Mouse (Mus musculus) forebrain, embryonic 16.5 days (tissue): ENCODE measurements at regions not wholly inside any gene's neighbourhood (a gene's known extent, or its start where the extent isn't known, plus 50 kb on each side); places are given as distances from the start of the nearest gene placed in this dataset.

Experiments
- ATAC-seq: fragments of 200-750 bp; cut with Nextera tagmentation; 2 replicates; pipeline ENCODE4 v1.8.0; 2017; ENCODE audit warnings: mild to moderate bottlenecking, moderate library complexity
- H3K27ac ChIP-seq: fragments of 300-500 bp; sonication (generic); 2 replicates; pipeline ENCODE4 v1.5.1; 2014; ENCODE audit warnings: low read length, control low read depth
- H3K27me3 ChIP-seq: fragments of 300-500 bp; sonication (generic); replicated peaks from 2 replicates; pipeline ENCODE4 v1.6.1; 2014; ENCODE audit warnings: low read length; ENCODE audit not compliant: control insufficient read depth, insufficient read depth
- H3K36me3 ChIP-seq: fragments of 300-500 bp; sonication (generic); 2 replicates; pipeline ENCODE4 v1.6.1; 2014; ENCODE audit not compliant: control insufficient read depth, insufficient read depth
- H3K4me1 ChIP-seq: fragments of 300-500 bp; sonication (generic); replicated peaks from 2 replicates; pipeline ENCODE4 v1.6.1; 2014; ENCODE audit warnings: low read length; ENCODE audit not compliant: control insufficient read depth, insufficient read depth
- H3K4me2 ChIP-seq: fragments of 300-500 bp; sonication (generic); 2 replicates; pipeline ENCODE4 v1.6.1; 2014; ENCODE audit warnings: mild to moderate bottlenecking, low read length, control low read depth
- H3K4me3 ChIP-seq: fragments of 300-500 bp; sonication (generic); replicated peaks from 2 replicates; pipeline ENCODE4 v1.5.1; 2014; ENCODE audit warnings: mild to moderate bottlenecking, low read length, control low read depth
- H3K9ac ChIP-seq: fragments of 300-500 bp; sonication (generic); replicated peaks from 2 replicates; pipeline ENCODE4 v1.6.1; 2014; ENCODE audit warnings: low read depth, low read length, control low read depth
- H3K9me3 ChIP-seq: fragments of 300-500 bp; sonication (generic); 2 replicates; pipeline ENCODE4 v1.6.1; 2016; ENCODE audit warnings: low read length; ENCODE audit not compliant: control insufficient read depth
- WGBS: fragments of 180-500 bp; shearing (Covaris S2); extraction: QIAGEN DNeasy Blood & Tissue Kit; methylation state at CpG from one replicate; pipeline ENCODE4 v1.1.7; 2014; 5-methylcytosine and 5-hydroxymethylcytosine counted together

DNA sequence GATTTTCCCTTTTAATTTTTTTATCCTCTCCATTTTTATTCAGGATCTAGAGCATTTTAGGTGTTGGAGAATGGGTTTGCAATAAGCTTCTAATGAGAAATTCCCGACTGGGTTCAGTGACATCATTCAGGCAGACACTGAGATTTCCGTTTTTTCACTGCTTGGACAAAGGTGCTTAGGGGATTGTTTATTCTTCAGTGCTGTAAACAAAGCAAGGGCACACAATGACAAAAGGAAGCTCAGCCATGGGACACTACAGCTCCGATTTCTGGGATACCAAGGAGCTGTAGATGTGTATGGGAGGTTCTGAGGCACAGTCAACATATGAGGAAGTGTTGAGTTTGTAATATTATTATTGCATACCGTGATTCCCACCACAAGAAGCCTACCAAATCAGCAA lies 304.1 kb upstream of the Adgrl2 start:
- 31% methylated on average over 4 of the region's 4 CpGs for WGBS
- Histone ChIP-seq H3K9me3 (no peaks in the 10 kb centered on the region), H3K27ac (no peak overlapping the region), H3K27me3 (no peaks in the 10 kb centered on the region), H3K4me3 (no peak overlapping the region), H3K36me3 (no peaks in the 10 kb centered on the region), H3K4me1 (peaks cover 14% of the 10 kb centered on the region), H3K4me2 (no peak overlapping the region), H3K9ac (no peak overlapping the region)
- ATAC-seq, result no peak

DNA sequence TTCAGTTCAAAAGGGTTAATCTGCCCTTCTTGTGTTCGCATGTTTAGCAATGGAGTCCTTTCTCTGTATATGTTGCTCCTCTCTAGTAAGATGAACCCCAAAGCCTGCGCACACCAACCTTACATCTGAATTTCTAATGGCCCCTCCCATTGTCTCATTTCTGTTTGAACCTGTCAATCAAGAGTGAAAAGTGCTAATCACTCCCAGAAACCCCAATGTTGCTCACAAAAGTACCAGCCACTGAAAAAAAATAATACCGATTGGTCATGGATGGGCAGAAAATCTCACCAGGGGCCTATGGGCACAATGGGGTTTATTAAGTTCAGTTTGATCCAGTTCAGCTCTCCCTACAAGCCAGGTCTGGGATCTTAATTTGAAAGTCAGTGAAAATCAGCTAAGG lies 302.1 kb upstream of the Adgrl2 start:
- Histone ChIP-seq H3K9me3 (no peaks in the 10 kb centered on the region), H3K4me3 (no peak overlapping the region), H3K27ac (no peak overlapping the region), H3K36me3 (no peaks in the 10 kb centered on the region), H3K27me3 (no peaks in the 10 kb centered on the region), H3K9ac (no peak overlapping the region), H3K4me1 (peaks cover 14% of the 10 kb centered on the region), H3K4me2 (no peak overlapping the region)
- WGBS, result 24% methylated on average over 3 of the region's 3 CpGs
- no peak for ATAC-seq

DNA sequence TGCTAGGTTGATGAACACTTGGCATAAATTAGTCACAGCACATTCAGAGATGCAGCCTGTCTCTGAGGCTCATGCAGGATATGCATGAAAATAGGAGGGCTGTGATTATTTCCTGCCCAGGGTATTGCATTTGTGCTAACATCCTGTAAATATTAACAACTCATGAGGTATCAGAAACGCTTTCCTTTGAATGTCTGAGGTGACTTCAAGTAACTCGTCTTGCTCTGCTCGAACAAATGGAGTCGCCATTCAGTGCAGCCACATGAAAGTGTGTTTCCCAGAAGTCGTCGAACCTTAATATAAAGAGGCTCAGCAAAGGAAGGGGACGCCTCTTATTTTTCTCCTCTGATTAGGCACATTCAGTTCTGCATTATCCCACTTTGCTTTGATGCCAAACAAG lies 301.1 kb upstream of the Adgrl2 start:
- no peak overlapping the region for H3K4me3 ChIP-seq
- H3K27ac ChIP-seq, result no peak overlapping the region
- 5% methylated on average over 7 of the region's 7 CpGs for WGBS
- H3K36me3 ChIP-seq, result no peaks in the 10 kb centered on the region
- H3K9ac ChIP-seq, result no peak overlapping the region
- no peaks in the 10 kb centered on the region for H3K27me3 ChIP-seq
- H3K9me3 ChIP-seq, result no peaks in the 10 kb centered on the region
- ATAC-seq, result no peak
- H3K4me2 ChIP-seq, result no peak overlapping the region
- peaks cover 12% of the 10 kb centered on the region for H3K4me1 ChIP-seq

DNA sequence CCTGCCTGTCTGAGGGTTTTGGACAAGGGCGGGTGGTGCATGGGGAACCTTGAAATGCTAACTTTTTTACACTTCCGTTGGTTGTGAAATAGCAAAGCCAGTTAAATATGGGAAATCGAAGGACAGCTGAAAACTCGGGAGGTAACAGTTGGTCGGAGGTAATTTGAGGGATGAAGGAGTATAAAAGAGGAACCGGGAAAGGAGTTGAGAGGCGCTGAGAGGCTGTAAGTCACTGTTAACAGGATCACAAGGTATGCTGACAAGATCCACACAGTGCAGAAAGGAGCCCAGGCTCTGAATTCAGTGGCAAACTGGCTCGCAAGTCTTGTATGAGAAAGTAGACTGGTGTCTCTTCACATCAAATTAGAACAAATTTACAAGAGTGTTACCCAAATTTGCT lies 299.9 kb upstream of the Adgrl2 start:
- Histone ChIP-seq H3K4me1 (peaks cover 5% of the 10 kb centered on the region), H3K4me2 (no peak overlapping the region), H3K27me3 (no peaks in the 10 kb centered on the region), H3K4me3 (no peak overlapping the region), H3K9ac (no peak overlapping the region), H3K36me3 (no peaks in the 10 kb centered on the region), H3K9me3 (no peaks in the 10 kb centered on the region), H3K27ac (no peak overlapping the region)
- WGBS, result 65% methylated on average over 8 of the region's 8 CpGs
- no peak for ATAC-seq

DNA sequence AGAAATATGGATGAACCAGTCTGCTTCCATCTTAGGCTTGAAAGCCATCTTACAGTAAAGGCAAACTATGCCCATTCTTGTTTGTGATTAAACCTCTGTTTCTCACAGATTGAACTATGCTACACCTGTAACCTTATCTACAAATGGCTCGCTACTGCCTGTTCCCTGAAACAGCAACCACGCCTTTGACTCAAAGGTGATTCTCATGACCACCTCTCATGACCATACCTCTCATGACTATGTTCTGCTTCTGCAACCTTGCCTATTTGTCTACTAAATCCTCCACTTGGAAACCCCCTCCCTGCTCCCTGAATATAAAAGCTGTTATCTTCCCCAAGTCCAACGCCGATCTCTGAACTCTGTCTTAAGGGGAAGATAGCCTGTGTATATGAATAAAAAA lies 296.7 kb upstream of the Adgrl2 start:
- ATAC-seq, result no peak
- 96% methylated on average over 4 of the region's 4 CpGs for WGBS

DNA sequence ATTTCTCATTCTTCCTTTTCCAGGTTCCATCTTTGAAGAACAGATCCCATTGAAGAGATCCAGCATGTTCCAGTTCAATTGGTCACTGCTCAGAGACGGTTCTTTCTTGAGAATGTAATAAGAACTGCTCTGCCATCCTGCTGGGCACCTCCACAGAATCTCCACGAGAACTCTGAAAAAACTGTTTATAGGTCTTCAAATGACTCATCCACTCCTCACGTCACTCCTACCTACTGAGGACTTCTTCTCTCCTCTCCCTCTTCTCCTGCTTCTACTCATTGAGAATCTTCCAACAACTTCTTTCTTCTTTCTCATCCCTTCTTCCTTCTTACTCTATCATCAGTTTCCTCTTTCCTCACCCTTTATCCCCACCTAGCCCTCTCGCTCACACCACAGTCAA lies 294.6 kb upstream of the Adgrl2 start:
- ATAC-seq, result no peak
- no peak overlapping the region for H3K4me2 ChIP-seq
- no peaks in the 10 kb centered on the region for H3K27me3 ChIP-seq
- H3K9ac ChIP-seq, result no peak overlapping the region
- H3K9me3 ChIP-seq, result no peaks in the 10 kb centered on the region
- H3K4me3 ChIP-seq, result no peak overlapping the region
- no peaks in the 10 kb centered on the region; the same call in 1 of the 2 replicates for H3K4me1 ChIP-seq
- H3K27ac ChIP-seq, result no peak overlapping the region
- no peaks in the 10 kb centered on the region for H3K36me3 ChIP-seq
- 86% methylated on average over 4 of the region's 4 CpGs for WGBS

More for the DNA sequence above, 296.7 kb upstream of the Adgrl2 start:
- H3K9me3 ChIP-seq, result no peaks in the 10 kb centered on the region
- H3K9ac ChIP-seq, result no peak overlapping the region
- no peak overlapping the region for H3K4me2 ChIP-seq
- peaks cover 3% of the 10 kb centered on the region; the same call in 1 of the 2 replicates for H3K4me1 ChIP-seq
- H3K27me3 ChIP-seq, result no peaks in the 10 kb centered on the region
- no peak overlapping the region for H3K27ac ChIP-seq
- H3K4me3 ChIP-seq, result no peak overlapping the region
- no peaks in the 10 kb centered on the region for H3K36me3 ChIP-seq

DNA sequence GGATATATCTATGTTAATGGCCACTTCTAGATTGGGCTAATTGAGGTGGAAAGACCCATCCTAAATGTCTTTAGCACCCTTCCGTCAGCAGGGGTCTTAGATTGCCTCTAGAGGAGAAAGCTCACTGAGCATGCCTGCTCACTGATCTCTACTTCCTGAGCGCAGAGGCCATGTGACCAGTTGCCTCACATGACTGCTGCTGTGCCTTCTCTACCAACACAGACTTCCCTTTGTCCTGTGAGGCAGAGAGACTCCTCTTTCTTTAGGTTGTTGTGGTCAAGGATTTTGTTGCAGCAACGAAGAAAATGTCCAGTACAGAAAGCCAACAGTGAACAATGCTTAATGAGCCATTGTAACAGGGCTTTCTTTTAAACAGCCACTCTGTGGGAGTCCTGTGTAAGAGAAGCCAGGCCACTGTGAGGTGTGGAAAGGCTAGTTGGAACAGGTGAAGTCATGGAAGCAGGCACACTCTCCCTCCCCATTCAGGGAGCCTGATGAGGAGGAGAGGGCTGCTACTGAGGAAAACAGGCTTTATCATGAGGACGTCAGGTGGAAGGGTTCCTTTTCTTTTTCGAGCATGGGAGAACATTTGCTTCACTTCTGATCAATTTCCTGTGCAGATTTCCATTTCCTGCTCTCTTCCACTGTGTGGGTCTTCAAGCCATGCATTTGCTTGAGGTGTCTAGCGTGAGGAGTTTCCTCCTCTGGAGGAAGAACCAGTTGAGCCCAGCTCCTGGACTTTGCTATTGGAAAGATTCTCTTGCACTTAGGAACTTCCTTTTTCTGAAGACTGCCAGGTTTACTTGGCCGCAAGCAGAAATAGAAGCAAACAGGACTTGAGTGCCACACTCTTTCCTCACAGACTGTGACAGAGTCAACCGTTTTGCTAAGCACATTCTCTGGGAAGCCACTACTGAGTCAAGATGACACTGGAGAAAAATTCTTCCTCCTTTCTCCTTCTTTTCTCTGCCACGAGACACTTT lies 290.7 kb upstream of the Adgrl2 start:
- Histone ChIP-seq H3K27ac (no peak overlapping the region), H3K36me3 (no peaks in the 10 kb centered on the region), H3K27me3 (no peaks in the 10 kb centered on the region), H3K4me1 (no peaks in the 10 kb centered on the region), H3K9ac (no peak overlapping the region), H3K4me2 (no peak overlapping the region), H3K4me3 (no peak overlapping the region), H3K9me3 (no peaks in the 10 kb centered on the region)
- WGBS, result 85% methylated on average over 9 of the region's 9 CpGs
- no peak for ATAC-seq

DNA sequence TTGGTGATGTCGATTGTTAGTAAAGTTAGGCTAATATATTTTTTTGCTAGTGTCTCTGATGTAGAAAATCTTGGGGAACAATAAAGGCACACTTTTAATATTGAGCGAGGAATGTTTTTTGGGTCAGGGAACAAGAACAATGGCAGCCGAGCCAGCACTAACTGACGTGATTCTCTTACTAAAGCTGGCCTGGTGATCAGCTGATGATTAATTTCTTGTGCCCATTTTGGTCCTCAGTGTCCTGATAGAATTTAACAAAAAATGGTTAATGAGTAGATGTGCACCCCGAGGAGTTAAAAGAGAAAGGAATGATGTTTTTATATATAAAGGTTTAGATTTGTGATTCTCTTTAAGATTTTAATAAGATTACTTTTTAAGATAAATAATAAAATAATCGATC lies 289.0 kb upstream of the Adgrl2 start:
- H3K27ac ChIP-seq, result no peak overlapping the region
- 27% methylated on average over 6 of the region's 6 CpGs for WGBS

DNA sequence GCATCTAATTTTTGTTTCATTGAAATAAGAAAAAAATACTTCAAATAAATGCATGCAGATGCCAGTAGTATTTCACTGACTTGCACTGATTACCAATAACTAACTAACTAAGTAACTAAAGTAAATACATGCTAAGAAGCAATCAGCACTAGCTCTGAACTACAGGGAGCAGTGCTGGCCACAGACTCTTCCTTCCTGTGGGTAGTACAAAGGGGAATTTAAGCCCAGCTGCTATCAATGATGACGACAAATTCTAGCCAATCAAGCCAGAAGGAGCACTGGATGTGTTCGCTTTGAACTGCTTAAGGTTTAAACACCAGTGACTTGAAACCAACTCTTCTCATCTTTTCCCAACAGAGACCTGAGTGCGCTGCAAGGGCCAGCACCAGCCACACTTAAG lies 287.5 kb upstream of the Adgrl2 start:
- H3K27me3 ChIP-seq, result no peaks in the 10 kb centered on the region
- H3K4me1 ChIP-seq, result no peaks in the 10 kb centered on the region
- H3K9ac ChIP-seq, result no peak overlapping the region
- H3K27ac ChIP-seq, result no peak overlapping the region
- no peak for ATAC-seq
- H3K9me3 ChIP-seq, result no peaks in the 10 kb centered on the region
- no peaks in the 10 kb centered on the region for H3K36me3 ChIP-seq
- H3K4me2 ChIP-seq, result no peak overlapping the region
- 88% methylated on average over 3 of the region's 3 CpGs for WGBS
- no peak overlapping the region for H3K4me3 ChIP-seq

More for the DNA sequence above, 289.0 kb upstream of the Adgrl2 start:
- H3K4me2 ChIP-seq, result no peak overlapping the region
- H3K27me3 ChIP-seq, result no peaks in the 10 kb centered on the region
- no peak overlapping the region for H3K4me3 ChIP-seq
- no peak for ATAC-seq
- H3K4me1 ChIP-seq, result no peaks in the 10 kb centered on the region
- no peaks in the 10 kb centered on the region for H3K9me3 ChIP-seq
- H3K9ac ChIP-seq, result no peak overlapping the region
- no peaks in the 10 kb centered on the region for H3K36me3 ChIP-seq
